Mouse (Mus musculus) urinary bladder, postnatal 14 days (tissue): ENCODE measurements around the gene 4931428L18Rik.

Experiments used
- DNase-seq: peaks from one replicate; pipeline ENCODE4 v3.0.0; 2021; ENCODE audit warnings: low spot score

The 4931428L18Rik gene

DNA sequence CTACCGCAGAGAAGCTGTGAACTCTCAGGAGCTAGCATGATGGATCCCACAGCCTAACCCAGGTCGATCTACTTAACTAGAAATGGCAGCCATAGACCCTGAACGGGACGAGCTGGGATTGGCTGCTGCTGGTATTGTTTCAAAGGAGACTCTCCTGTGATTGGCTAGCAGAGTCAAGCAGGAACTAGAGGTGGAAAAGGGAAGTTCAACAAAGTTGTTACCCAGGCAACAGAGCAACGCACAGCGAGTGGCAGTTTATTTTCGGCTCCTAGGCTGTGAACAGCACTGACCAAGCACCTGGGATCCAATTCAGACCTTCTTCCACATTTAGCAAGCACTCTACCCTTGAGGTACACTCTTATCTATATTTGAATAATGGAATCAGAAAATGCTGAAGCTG, at the start of gene 4931428L18Rik, which contains the start of gene Pih1d3:
Gene 4931428L18Rik, minus strand, starts transcription at position 121 of the 400 bp plus-strand sequence.
Gene Pih1d3, plus strand, starts transcription at position 275 of the 400 bp plus-strand sequence.
- DNase-seq = no peak

DNA sequence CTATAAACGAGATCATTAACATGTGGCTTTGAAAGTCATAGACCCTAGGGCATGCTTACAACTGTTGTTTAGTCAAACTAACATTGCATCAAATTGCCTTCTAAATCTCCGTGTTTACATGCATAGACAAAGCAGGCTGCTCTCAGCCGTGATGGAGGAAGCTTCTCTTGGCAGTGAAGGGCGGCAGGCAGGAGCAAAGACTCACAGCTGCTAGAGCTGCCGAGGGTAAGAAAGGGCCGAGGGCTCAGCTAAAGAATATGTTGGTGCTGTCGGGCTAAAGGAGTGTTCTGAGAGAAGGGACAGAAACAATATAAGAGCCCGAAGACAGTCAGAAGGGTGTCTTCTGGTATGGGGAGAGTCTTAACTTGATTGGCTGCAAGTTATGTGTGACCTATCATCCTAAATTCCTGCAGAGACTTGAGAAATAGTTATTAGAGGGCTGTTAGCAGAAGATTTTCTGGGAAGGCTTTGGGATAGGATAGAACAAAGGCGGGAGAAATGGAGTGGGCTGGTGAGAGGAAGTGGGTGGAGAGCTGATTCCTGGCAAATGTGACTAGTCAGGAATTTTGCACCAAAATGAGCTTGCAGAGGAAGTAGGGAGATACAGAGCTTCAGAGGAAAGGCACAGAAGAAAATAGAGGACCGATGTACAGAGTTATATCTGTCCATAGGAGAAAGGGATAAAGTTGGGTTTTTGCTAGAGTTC, 37.9 kb upstream of the 4931428L18Rik start:
- no peak for DNase-seq

DNA sequence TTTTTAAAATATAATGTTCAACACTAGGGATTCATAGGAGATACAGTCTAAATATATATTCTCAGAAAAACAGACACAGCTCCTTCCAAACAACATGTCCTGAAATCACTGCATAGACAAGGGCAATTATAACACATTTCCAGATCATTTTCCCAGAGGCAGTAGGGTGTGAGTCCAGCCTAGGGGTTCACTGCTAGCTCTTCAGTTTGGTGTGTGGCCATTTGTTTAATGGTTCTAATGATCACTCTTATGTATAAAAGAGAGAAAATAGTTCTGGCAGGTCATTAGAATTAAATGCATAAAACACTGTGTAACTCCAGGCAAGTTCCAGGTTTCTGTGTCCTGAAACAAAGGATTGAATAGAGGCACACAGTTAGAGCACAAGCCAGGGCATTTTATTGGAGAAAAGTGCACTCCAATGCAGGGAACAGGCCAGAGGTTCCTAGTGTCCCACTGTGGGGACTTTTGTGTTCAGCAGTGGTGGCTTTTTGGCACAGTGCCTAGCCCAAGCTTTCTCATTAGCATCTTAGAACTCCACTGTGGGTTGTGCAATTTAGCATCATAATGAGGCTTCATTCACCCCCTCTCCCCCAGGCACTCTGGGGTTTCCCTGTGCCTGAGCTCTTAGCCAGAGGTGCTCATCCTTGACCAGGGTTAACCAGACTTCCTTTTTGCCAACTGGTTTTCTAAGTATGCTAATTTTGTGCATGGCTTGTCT, 11.0 kb upstream of the 4931428L18Rik start:
- no peak for DNase-seq

DNA sequence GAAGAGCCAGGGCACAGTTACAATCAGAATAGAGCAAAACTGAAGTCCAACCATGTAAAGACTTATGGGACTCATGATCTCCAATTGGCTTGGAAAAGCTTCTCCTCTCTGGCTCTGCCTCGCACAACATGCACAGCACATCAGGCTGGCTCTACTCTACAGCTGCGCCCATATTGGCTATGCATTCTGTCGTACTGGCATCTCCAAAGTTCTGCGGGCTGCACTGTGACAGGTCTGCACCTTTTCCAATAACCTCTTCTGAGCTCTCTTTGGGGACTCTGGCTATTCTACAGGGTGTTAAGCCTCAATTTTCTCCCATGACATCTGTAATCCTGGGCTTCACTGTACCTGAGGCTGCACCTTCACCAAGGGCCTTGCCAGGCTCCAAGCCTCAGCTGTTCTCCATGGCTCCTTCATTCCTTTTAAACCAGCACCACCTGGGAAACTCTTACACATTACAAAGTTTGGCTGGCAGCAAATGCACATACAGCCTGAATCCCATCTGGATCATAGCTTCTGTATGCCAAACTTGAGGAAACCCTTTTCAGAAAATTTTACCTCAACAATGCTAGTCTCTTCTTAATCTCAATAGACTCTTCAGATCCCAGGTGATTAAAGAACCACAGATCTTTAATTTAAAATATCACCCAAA, 1.8 kb downstream of the 4931428L18Rik start:
- DNase-seq = no peak

DNA sequence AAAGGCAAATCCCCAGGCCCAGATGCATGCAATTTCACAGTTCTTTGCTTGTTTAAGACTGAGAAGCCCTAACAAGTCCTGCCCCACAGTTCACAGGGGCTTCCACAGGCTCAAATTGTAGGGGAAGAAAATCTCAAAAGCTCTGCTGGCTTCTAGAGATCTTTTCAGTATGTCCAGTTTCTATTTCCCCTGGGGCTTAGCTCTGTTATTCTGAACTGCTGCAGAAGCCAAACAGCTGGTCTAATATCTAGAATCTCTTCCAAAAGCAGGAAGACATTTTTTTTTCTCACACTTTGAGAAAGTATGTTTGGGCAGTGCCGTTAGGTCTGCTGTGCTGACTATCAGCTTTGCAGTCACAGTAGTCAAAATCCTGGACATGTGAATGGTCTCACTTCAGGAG, 7.7 kb downstream of the 4931428L18Rik start:
- DNase-seq = no peak

DNA sequence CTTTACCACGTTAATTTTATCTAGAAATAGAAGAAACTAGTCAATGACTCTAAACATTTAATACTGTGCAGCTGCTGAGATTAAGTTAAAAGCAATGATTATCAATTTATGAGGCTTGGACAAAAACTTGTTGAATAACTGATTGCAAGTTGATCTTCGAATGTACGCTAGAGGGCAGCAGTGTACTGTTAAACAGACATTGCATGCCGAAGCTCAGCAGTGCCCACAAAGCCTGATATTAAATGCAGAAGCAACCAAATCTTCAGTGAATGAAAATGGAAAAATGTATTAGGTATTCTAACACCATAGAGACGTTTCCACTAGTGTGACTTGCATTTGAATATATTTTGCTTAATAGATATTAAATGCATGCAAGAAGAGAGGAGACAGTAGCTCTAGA, 12.3 kb downstream of the 4931428L18Rik start:
- peak; percentile 52 for DNase-seq

DNA sequence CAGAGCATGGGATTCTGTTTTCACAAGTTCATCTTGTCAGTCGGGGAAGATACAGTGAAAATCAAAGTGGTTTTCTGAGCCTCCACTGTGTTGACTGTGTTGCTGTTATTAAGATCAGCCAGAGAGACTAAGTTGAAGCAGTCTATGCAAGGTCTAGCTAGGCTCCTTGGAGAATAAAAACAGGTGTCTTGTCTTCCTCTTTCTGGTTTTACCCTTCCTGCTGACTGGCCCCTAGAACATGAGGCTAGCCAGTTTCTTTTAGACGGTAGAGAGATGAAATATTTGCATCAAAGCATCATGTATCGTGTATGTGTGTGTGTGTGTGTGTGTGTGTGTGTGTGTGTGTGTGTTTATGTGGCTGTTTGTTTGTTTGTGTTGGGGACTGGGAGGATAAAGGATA, 16.7 kb downstream of the 4931428L18Rik start:
- DNase-seq = no peak

DNA sequence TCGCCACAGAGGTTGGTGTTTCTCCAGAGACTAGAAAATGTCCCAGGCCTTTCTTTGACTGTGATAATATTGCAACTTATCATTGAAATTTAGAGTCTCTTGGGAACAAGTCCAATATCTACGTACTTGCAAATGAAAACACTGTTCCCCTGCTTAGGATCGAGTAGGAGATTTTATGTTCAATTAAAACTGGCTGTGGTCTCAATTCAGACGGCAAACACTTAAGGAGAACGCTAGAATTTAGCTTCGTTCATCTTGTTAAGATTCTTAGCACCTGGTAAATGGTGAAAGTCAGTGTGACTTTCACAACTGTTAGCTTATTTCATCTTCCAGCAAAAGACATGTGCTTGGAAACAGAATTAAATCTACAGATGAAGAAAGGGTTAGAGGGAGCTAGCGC, 17.1 kb downstream of the 4931428L18Rik start:
- DNase-seq = no peak

DNA sequence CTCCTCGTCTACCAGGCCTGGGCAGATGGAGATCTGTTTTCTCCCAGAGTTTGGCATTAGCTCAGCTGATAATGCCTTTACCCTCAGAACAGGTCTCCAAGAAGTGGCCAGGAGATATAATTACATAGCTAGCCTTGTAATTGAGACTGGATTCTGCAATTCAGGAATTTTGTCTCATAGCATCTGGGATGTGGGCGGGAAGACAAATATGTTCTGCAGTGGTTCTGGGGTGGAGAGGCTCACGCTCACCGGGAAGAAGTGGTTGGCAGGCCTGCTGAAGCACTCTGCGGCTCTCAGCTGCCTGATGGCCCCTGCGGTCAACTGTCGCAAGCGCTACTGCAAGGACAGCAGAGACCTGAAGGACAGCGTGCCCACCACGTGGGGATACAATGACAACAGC, 18.7 kb downstream of the 4931428L18Rik start:
- no peak for DNase-seq

DNA sequence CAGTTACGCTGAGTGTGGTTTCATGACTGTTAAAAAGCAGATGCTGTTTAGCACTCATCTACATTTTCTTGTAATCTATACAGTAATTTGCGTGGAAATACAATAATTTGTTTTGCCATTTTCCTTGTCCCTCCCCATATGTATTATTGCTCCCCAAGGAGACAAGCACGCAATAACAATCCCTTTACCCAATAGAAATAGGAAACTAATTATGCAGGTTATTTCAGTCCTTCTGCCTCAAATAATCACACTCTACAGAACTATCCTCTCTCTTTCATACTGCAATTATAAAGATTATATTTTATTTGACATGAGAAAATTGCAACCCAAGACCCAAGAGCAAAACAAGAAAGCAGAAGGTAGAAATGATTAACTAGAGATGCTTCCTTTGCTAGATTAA, 25.5 kb downstream of the 4931428L18Rik start:
- no peak for DNase-seq

DNA sequence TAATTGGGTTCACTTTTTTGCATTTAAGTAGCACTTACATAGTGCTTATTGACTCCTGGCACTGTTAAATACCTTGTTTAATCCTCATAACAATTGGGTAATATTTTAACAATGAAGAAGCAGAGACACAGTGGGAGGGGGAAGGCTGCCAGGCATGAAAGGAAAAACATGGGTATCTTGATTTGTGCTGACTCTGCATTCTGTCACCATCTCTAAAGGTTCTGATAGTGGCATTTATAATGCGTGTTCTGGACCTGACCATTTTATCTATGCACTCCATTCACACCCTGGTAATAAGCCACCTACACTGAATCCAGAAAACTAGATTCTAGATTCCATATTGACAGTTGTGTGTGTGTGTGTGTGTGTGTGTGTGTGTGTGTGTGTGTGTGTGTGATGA, 26.9 kb downstream of the 4931428L18Rik start:
- DNase-seq = no peak

DNA sequence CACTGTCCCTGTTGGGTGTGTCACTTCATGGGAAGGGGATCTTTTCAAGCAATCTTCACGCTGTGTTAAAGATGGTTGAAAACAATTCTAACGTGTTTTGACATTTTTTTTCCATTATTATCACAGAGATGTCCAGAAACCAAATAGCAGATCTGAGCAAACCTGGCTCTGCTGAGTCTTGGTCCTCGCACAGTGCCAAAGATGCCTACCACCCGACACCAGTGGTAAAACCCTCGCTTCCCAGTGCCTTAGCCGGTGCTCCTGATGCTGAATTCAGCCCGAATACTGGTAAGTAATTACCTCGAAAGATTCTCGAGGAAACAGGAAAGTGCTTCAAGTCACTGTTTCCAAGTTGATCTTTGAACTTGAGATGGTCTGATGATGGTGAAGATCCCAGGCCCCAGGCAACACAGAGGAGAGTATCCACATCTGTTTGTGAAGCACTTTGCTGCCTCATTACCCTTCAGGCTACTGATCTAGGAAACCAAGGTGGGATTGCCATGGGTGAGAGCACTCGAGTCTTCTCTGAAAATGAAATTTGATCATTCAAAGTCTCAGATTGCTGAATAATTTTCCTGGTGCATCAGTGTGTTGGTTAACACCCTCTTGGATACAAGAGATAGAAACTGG, 32.1 kb downstream of the 4931428L18Rik start:
- DNase-seq = no peak

DNA sequence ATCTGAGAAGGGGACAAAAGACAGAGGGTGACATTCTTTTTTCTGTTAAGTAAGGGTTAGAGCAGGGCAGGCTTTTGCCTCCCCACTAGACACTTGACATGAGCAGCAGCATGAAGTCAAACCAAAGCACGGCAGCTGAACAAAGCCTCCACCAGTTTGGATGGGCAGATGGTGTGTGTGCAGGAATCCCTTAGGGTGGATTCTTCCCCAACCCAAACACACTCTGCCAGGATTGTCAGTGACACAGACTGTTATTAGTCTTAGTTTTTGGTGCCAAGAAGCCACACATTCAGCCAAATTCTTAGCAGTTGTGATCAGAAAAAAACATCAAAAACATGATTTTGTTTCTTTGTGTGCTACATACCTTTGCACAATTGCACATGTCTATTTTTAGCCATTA, 44.2 kb downstream of the 4931428L18Rik start:
- no peak for DNase-seq

DNA sequence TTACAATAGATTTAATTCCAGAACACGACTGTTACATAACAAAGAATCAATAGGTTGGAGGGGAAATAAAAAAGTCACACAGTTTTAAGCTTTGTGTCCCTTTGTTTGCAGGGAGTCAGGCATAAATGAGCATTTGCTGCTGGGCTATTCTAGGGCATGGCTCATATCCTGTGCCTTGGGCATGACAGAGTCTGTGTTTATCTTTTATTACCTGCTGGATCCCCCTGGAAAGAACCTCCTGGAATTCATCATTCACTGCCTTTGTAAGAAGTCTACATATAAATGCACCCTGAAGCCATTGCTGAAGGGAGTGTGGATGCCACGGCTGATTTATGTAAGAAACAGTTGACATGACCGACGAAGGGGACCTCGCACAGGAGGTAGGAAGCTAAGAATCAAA, 46.4 kb downstream of the 4931428L18Rik start, which contains the start of gene Lgsn:
Gene Lgsn, plus strand, starts transcription at position 301 of the 400 bp plus-strand sequence.
- no peak for DNase-seq

DNA sequence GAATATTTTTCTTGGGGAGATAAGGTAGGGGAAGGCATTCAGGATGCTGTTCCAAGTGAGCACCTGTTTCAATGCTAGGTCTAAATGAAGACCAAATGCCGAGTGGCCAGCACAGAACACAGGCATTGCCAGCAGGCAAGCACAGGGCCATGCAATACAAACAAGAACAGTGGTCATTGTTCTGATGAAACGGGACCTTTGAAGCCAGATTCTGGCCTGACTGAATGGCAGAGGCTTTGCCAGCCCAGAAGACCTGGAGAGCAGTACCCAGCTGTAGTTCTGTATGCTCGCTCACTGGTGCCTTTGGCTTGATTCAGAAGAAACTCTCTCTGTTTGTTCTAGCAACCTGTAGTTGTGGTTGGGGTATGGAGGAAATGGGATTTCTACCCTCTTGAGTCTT, 47.1 kb downstream of the 4931428L18Rik start:
- DNase-seq = no peak

DNA sequence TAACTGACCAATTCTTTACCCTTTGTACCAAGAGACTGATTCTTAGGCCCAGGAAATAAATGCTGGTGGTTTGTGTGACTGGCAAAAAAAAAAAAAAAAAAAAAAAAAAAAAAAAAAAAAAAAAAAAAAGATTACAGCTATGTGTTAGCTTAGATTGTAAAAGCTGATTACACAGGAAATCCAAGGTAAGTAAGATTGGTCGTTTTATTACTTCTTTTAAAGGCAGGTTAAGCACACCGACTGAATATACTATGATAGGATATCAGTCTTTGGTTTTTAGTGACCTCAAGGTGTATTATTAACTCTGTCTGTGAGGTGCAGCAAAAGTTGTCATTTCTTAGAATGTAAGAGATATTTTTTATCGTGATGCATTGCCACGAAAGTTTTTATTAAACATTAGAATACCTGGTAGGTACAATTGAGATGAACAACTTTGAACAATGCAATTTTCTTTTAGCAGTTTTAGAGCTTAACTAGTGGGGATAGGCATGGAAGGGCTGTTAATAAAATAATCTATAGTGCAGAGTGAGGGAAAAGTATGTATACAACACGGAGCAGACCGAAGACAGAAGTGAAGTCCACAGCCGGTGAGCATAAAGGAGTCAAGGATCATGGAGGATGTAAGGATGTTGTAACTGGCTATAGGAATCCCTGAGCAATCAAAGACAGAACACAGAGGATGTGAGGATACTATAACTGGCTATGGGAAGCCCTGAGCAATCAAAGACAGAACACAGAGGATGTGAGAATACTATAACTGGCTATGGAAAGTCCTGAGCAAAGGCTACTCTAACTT, 57.0 kb downstream of the 4931428L18Rik start:
- no peak for DNase-seq

DNA sequence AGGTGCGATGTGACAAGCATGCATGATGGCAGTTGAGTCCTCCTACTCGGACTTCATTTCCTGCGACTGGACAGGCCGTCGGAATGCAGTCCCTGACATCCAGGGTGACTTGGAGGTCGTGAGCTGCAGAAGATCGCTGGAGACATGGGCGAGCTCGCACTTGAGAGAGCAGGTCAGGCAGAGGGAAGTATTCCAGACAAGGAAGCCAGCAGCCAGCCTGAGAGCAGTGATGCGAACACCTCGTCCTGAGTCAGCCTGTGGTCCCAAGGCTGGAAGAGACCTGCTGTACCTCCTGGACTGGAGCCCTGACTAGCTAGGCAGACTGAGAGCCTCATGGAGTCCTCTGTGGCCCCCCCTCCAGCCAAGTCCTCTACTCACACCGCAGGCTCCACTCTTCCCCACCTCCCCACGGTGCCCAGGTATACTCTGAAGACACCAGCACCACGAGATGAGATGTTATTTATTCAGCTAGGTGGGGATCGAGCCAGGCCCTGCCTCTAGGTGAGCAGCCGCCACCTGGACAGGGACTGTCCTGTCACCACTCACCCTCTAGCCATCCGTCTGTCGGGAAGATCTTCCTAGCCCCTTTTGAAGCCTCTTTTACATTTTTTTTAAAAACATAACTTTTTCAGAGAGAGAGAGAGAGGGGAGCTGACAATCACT, 57.8 kb downstream of the 4931428L18Rik start:
- no peak for DNase-seq

DNA sequence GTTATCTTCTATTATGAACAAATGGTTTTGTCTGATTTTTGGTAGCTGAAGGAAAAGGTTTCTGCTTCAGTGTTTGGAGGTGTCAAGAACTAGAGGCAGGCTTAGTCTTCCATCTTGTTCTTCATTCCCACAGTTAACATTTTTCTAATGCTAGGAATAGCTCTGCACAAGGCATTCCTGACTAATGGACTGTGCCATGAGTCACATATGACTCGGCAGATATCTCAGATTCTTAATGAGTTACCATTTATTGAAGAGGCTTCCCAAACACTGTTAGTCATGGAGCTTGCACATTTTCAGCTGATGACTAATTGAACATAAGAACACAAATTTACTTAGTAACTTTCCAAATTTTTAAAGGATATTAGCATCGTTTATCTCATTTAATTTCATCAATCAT, 65.6 kb downstream of the 4931428L18Rik start:
- no peak for DNase-seq

DNA sequence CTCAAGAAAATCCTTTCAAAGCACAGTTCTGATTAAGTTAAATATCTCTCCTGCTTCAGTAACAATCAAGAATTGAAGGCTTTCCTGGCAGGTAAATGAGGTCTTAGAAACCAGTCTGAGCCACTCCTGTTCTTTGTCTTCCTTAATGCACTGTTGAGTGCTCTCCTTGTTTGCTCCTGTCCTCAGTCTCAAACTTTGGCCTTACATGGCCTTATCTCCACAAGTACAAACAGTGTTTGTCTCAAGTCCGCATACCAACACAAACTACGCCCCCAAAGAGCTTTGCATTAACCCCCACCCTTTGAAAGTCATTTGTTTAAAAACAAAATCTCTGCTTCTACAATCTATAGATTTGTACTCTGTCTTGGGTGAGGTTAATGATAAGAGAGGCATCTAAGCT, 66.3 kb downstream of the 4931428L18Rik start:
- no peak for DNase-seq

DNA sequence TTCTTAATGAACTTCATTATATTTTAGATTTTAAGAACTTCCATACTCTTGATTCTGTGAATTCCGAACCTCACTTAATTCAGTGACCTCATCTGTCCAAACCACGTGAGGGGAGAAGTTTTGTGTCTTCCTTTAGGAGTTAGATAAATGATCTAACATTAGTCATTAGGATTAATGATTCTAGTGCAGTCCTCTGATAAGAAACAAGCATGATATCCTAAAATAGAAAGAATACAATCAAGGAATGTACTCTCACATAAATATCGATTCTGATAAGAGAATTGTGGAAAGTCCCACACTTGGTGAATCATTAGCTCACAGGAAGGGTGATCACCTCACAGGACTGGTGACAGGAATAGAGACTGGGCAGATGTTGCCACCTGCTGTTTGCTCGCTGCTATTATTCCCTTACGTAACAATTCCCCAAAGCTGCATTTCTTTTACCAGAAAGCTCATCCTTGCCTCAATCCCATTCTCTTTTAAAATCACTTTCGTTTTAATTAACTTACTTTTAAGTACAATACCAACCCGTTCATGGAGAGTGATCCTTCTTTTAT, 68.6 kb downstream of the 4931428L18Rik start:
- DNase-seq = peak; percentile 54
